Mouse (Mus musculus) spleen, postnatal 10 days (tissue): Measurements from ENCODE around the gene 4933428G20Rik.

ENCODE experiments used
- DNase-seq, 2 experiments: peaks; one replicate each; pipeline ENCODE4 v3.0.0; 2021 to 2022; ENCODE audit warnings: low spot score in 2 of 2

Gene 4933428G20Rik

GRCm38 (mm10) chr11:97499865-97500719, at the start of gene 4933428G20Rik:
Gene 4933428G20Rik, minus strand, starts transcription at chr11:97500340.
- DNase-seq = no peak

DNA sequence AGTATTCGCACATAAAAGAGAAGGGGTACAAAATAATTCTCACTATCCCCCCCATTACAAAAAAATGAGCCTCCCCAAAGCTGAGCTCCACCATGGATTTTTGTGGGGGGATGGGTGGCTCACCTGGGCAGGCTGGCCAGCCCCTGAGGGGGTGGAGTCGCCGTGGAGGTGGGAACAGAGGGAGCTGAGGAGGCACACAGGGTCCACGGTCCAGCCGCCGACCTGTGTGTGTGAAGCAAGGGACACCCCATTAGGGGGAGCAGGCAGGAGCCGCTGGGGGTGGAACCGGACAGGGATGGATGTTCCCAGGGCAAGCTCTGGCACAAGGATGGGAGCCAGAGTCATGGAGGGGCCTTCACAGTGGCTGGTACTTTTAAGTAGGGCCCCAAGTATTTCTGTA, 48.6 kb upstream of the 4933428G20Rik start:
- DNase-seq = no peak

- DNase-seq = no peak
Measured at GRCm38 (mm10) chr11:97547957-97548706, 48.0 kb upstream of the 4933428G20Rik start.

GRCm38 (mm10) chr11:97546804-97547411, 46.8 kb upstream of the 4933428G20Rik start:
- no peak for DNase-seq

GRCm38 (mm10) chr11:97545808-97546560, 45.8 kb upstream of the 4933428G20Rik start:
- DNase-seq = no peak

DNA sequence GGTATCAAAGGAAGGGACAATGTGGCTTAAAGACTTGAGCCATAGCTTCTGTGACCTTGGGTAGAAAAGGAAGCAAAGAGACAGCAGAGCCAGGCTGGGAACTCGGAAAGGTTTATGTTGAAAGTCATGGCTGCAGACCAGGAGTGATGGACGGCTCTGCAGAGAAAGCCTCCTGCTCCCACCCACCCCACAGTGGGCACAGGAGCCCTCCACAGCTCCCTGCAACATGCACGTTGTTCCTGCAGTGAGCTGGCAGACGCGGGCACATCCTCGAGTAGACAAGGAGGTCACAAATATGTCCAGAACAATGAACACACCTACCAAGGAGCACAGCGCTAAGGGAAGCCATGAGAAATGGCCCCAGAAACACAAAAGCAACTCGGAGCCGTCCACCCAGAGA, 43.7 kb upstream of the 4933428G20Rik start:
- DNase-seq = no peak

DNA sequence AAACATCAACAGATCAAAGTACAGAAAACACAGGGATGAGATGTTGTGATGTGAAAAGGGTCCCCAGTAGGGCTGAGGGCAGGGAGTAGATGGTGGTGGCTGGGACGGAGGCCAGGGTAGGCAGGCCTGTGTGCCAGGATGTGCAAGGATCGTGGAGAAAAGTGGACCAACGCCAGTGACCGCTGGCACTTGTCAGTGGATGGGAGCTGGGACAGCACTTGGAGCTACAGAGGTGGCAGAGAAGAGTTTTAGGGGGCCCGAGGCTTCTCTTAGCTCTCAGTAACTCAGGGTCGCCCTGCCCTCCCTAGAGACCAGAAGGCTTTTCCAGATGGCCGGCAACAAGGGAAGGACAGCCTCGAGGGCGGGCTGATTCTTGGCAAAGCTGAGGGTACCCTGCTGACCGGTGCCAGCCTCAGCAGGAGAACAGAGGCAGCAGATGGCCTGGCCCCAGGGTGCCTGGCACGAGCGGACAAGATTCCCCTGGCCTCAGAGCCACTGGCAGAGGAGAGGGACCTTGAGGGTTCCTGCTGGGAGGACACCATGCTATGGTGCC, 43.1 kb upstream of the 4933428G20Rik start:
- no peak for DNase-seq

- no peak for DNase-seq
Measured at GRCm38 (mm10) chr11:97542171-97543150, 42.3 kb upstream of the 4933428G20Rik start.

GRCm38 (mm10) chr11:97540604-97541003, 40.5 kb upstream of the 4933428G20Rik start:
- no peak for DNase-seq

- no peak for DNase-seq
Measured at GRCm38 (mm10) chr11:97540136-97540535, 40.0 kb upstream of the 4933428G20Rik start.

GRCm38 (mm10) chr11:97539622-97540021, 39.5 kb upstream of the 4933428G20Rik start:
- no peak for DNase-seq

GRCm38 (mm10) chr11:97537580-97538089, 37.5 kb upstream of the 4933428G20Rik start:
- no peak for DNase-seq

DNA sequence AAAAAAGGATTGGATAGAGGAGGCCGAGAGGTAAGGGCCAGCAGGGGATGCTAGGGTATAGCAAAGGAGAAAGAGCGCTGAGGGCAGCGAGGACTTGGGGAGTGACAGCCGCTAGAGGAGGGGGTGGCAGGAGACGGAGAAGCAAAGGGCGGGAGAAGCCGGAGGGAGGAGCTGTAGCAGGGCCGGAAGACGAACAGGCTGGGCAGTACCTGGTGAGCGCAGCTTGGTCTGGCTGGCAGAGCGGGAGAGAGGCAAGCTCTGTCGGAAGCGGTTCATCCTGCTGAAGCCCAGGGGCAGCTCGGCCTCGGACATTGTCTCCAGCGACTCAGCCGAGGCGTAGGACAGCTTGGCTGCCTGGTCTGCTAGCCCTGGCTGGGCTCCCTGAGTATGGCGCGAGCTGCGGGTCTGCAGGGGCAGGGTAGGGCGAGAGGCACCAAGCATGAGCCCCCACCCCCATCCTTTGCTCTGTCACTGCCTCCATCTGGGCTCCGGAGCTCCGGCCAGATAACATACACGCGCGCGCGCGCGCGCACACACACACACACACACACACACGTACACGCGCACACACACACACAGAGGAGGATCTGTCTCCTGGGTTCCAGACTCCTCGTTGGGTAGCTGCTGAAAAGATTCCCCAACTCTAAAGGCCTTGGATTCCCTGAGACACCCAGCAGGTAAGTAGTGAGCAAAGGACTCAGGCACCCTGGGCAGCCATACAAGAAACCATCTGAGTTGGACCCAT, 36.9 kb upstream of the 4933428G20Rik start:
- no peak for DNase-seq

- DNase-seq = no peak
Measured at GRCm38 (mm10) chr11:97536083-97536747, 36.1 kb upstream of the 4933428G20Rik start.

DNA sequence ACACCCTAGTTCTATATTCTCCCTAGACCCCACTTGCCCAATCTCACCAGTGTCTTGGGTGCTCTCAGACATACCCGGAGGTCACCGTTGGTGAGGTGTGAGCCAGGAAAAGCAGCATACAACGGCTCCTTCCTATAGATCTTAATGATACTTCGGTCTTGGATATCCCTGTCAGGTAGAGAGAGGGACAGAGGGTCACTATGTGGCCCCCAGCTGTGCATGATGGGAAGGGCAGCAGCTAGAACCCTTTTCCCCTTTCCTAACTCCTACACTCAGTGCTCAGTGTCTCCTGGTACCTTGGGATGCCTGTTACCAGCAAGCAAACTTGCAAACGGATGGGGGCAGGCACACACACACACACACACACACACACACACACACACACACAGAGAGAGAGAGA, 35.5 kb upstream of the 4933428G20Rik start:
- DNase-seq = no peak

DNA sequence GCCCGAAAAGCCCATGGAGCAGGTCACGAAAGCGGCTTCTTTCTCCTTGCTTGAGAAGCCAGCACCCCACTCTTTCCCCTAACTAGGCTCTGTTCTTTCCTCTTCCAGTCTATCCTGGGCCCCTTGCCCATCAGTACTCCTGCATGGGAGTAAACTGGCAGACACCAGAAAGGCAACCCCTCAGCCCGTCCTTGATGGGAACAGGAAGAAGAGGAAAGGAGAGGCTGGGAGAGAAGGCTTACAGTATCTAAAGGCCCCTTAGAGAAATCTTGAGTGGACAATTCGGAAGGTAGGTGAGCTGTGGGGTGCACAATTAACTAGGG, 35.1 kb upstream of the 4933428G20Rik start:
- DNase-seq = no peak

DNA sequence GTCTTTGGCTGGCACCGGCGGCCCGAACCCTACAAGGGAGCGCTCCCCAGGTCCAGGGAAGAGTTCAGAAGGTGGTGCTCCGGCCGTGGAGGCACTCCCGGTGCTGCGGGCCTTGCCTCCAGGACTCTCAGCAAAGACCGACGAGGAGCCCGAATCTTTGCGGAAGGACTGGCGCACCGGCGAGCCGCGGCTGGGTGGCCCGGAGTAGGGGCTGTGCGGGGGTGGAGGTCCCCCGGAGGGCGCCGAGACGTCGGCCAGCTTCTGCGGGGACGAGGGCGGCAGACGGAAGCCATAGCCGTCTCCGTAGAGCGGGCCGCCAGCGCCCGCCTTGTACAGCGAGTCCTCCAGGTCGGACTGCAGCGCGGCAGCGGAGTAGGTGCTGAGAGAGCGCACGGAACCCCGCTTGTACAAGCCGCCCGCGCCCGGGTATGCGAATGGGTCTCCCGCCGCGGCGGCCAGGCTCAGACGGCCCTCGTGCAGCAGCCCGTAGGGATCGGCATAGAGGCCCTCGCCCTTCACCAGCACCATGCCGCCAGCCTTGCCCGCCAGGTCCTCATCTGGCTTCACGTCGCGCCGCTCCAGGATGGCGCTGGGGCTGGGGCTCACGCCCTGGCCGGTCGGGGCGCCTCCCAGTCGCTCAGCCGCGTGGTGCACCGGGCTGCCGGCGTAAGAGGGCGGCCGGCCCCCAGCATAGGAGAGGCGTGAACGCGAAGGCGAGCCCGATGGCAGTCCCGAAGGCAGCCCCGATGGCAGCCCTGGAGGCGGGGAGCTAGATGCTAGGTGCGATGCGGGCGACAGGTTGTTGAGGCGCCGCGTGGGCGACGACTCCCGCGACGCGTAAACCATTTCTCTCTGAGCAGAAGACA, 34.5 kb upstream of the 4933428G20Rik start:
- DNase-seq = peak; percentile 18 to 40

GRCm38 (mm10) chr11:97533653-97534052, 33.5 kb upstream of the 4933428G20Rik start:
- DNase-seq = no peak
